ENCODE assay signal across 8 mouse cellular contexts in genomic region chr16:29893871-29894828, GRCm38 (mm10).
DNase-seq lines count a peak whose midpoint lies in the region; ATAC-seq lines count a peak whose summit lies in the region.

No protein-coding gene starts in this region.

- ATAC-seq in forebrain, embryonic 16.5 days, result peak; percentile 89
- peak; percentile 37 for ATAC-seq in intestine, embryonic 14.5 days (replicated peaks; ENCODE audit: low FRiP score, low TSS enrichment, low read depth)
- peak; percentile 70 for ATAC-seq in midbrain, embryonic 12.5 days (ENCODE audit: low FRiP score, low read depth)
- ATAC-seq in erythroid progenitor cell, adult 5-6 weeks (replicated peaks; ENCODE audit: low FRiP score, poor library complexity, severe bottlenecking), result no peak

- no peaks in the 10 kb centered on the region for H3K36me3 ChIP-seq in forebrain, embryonic 16.5 days (ENCODE audit: control insufficient read depth, insufficient read depth)
- H3K36me3 ChIP-seq in intestine, embryonic 14.5 days (ENCODE audit: control insufficient read depth, insufficient read depth, low read length), result no peaks in the 10 kb centered on the region
- H3K36me3 ChIP-seq in midbrain, embryonic 12.5 days, result no peaks in the 10 kb centered on the region

- WGBS in forebrain, embryonic 16.5 days, result 12% methylated on average over 21 of the region's 21 CpGs
- 26% methylated on average over 21 of the region's 21 CpGs for WGBS in intestine, embryonic 14.5 days
- WGBS in midbrain, embryonic 12.5 days, result 27% methylated on average over 21 of the region's 21 CpGs

- H3K27me3 ChIP-seq in forebrain, embryonic 16.5 days (replicated peaks; ENCODE audit: control insufficient read depth, insufficient read depth, low read length), result no peaks in the 10 kb centered on the region
- no peaks in the 10 kb centered on the region for H3K27me3 ChIP-seq in intestine, embryonic 14.5 days (replicated peaks; ENCODE audit: control insufficient read depth, insufficient read depth, low read length)
- H3K27me3 ChIP-seq in midbrain, embryonic 12.5 days, result peaks cover 28% of the 10 kb centered on the region

- DNase-seq in retina, postnatal 1 day, result peak; percentile 73
- DNase-seq in retina, embryonic 14.5 days (ENCODE audit: low spot score), result no peak
- DNase-seq in intestine, embryonic 14.5 days (ENCODE audit: low spot score), result no peak
- DNase-seq in spleen, postnatal 10 days (ENCODE audit: low spot score in 2 of 2), result no peak
- no peak for DNase-seq in thymus, postnatal 14 days

- no peak overlapping the region for H3K9ac ChIP-seq in forebrain, embryonic 16.5 days (replicated peaks; ENCODE audit: low read depth, low read length)
- H3K9ac ChIP-seq in intestine, embryonic 14.5 days (ENCODE audit: low read length), result no peak overlapping the region
- H3K9ac ChIP-seq in midbrain, embryonic 12.5 days (replicated peaks), result no peak overlapping the region

- H3K27ac ChIP-seq in forebrain, embryonic 16.5 days (ENCODE audit: low read length), result peak overlapping the region; percentile 69
- H3K27ac ChIP-seq in intestine, embryonic 14.5 days (ENCODE audit: low read depth), result peak overlapping the region; percentile 9; the same call in 1 of the 2 replicates
- no peak overlapping the region for H3K27ac ChIP-seq in midbrain, embryonic 12.5 days (replicated peaks)

- no peaks in the 10 kb centered on the region for H3K9me3 ChIP-seq in forebrain, embryonic 16.5 days (ENCODE audit: control insufficient read depth, low read length)
- H3K9me3 ChIP-seq in intestine, embryonic 14.5 days (ENCODE audit: control insufficient read depth, low read length), result no peaks in the 10 kb centered on the region
- H3K9me3 ChIP-seq in midbrain, embryonic 12.5 days, result no peaks in the 10 kb centered on the region

- no peak overlapping the region; the same call in 1 of the 2 replicates for H3K4me3 ChIP-seq in forebrain, embryonic 16.5 days (replicated peaks; ENCODE audit: low read length)
- H3K4me3 ChIP-seq in intestine, embryonic 14.5 days (ENCODE audit: low read depth, low read length), result no peak overlapping the region
- no peak overlapping the region for H3K4me3 ChIP-seq in midbrain, embryonic 12.5 days

- H3K4me1 ChIP-seq in forebrain, embryonic 16.5 days (replicated peaks; ENCODE audit: control insufficient read depth, insufficient read depth, low read length), result peaks cover 16% of the 10 kb centered on the region
- H3K4me1 ChIP-seq in intestine, embryonic 14.5 days (replicated peaks; ENCODE audit: control insufficient read depth, insufficient read depth, low read length), result peaks cover 16% of the 10 kb centered on the region
- peaks cover 27% of the 10 kb centered on the region for H3K4me1 ChIP-seq in midbrain, embryonic 12.5 days

- H3K4me2 ChIP-seq in forebrain, embryonic 16.5 days (ENCODE audit: low read length), result peak overlapping the region; percentile 48
- H3K4me2 ChIP-seq in intestine, embryonic 14.5 days (ENCODE audit: low read length), result peak overlapping the region; percentile 15
- H3K4me2 ChIP-seq in midbrain, embryonic 12.5 days (replicated peaks), result peak overlapping the region; percentile 18
